Mouse (Mus musculus) bone marrow, adult 2 months (tissue): ENCODE results near the gene Casp6.

Source experiments
- CTCF ChIP-seq: fragments of 200-500 bp; IDR thresholded peaks from 2 replicates; pipeline ENCODE4 v1.5.1; 2011; ENCODE audit warnings: low read length, control low read depth; ENCODE audit not compliant: control insufficient read depth, insufficient read depth
- POLR2A ChIP-seq: fragments of 200-500 bp; IDR thresholded peaks from 2 replicates; pipeline ENCODE4 v1.6.1; 2011; ENCODE audit warnings: low read depth, mild to moderate bottlenecking, control low read depth, low read length, borderline replicate concordance; ENCODE audit not compliant: control insufficient read depth

DNA sequence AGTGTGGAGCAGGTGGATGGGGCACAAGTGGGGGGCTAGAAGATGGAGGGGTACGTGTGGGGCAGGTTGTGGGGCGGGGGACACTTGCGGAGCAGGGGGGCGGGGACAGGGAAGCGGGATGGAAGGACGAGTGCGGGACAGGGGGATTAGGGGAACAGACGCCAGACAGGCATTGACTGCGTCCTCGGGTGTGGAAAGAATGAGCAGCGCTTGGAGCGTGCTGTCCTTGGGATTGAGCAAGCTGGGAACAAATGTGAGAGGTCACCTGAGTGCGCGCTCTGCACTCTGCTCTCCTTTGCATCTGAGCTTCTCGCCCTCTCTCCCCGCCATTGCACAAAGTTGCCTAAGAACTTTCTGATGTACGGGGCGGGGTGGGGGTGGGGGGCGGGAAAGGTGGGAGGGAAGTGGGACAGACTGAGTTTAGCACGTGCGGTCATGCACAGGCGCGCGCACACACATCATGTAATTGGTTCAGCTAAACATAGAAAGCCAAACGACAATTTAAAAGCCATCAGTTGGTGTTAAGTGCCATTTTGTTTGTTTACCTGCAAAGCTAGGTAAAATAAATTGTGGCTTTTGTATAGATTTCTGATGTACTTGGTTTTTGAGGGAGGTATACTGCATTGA lies 22.0 kb upstream of the Casp6 start:
- TF ChIP-seq CTCF (no peak), POLR2A (no peak)
